Mouse (Mus musculus): ENCODE measurements around the gene Defb35. TPM values are rescaled to one million over a fixed set of nuclear protein-coding genes. Genes with fewer than 3 reads are reported as not detected.

Gene Defb35
- polyA plus RNA-seq, 1 experiment, result not detected

DNA sequence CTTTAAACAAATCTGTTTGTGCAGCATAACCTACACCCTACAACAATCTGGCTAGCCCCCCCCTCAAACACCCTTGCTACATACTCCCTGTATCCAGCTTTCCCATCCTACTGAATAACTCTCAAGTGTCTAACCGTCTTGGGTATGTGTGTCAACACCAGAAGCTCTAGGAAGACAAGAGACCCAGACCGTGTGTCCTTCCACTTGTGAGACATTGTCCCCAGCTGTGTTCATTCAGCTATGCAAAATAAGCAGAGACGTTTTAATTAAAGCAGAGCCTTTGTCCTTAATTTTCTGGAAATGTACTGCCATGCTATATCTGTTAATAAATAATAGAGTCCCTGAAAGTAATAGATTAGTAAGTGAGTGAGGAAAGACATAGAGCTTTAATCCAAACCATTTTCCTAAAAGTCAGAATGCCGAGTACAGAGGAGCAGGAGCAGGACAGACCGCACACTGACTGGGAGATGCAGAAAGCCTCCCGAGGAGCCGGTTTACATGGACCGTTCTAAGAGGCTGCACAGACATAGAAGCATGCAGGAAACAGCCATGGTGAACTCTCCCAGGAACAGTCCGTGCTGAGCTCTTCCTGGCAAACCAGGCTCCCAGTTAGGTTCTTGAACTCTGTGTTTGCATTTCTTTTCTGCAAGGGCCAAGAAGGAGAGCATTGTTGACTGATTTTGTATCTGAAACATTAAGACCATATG lies 9.3 kb downstream of the Defb35 start:
- Histone ChIP-seq H3K36me3 (ENCODE audit: control insufficient read depth, insufficient read depth, low read length) (no peaks in the 10 kb centered on the region), H3K27ac (ENCODE audit: insufficient read depth, low read depth, low read length) (no peak overlapping the region), H3K27me3 (ENCODE audit: control insufficient read depth, insufficient read depth, low read length) (no peaks in the 10 kb centered on the region), H3K4me1 (ENCODE audit: control insufficient read depth, insufficient read depth, insufficient read length, low read length) (no peaks in the 10 kb centered on the region), H3K4me3 (ENCODE audit: low read depth, low read length) (no peak overlapping the region)
- TF ChIP-seq CTCF (IDR thresholded peaks at IDR 0.05; ENCODE audit: extremely low read depth, insufficient read length, insufficient replicate concordance, low read depth, low read length), result no peak
- 58% methylated on average over 9 of the region's 9 CpGs for WGBS

DNA sequence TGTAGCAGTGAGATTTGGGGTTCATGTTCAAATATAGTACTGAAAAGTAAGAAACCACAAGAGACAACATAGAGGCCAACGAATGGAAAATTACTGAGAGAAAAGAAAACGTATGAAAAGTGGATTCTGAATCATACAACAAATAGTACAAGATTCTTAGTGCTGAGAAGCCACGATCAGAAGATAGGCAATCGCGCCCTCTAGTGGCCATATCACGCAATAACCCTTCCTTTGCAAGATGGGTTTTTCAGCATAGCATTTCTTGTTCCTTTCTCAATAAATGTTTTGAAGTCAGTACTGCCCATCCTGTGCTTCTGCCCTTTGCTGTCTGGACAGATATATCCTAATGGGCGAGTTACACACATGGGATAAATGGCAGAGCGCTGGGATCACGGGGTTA lies 17.2 kb downstream of the Defb35 start:
- no peak for TF ChIP-seq POLR2A (IDR thresholded peaks at IDR 0.05; ENCODE audit: low read depth, low read length)
- TF ChIP-seq CTCF (IDR thresholded peaks at IDR 0.05; ENCODE audit: extremely low read depth, insufficient read length, insufficient replicate concordance, low read depth, low read length), result no peak
- Histone ChIP-seq H3K4me1 (ENCODE audit: control insufficient read depth, insufficient read depth, insufficient read length, low read length) (no peaks in the 10 kb centered on the region), H3K36me3 (ENCODE audit: control insufficient read depth, insufficient read depth, low read length) (no peaks in the 10 kb centered on the region), H3K27ac (ENCODE audit: insufficient read depth, low read depth, low read length) (no peak overlapping the region), H3K27me3 (ENCODE audit: control insufficient read depth, insufficient read depth, low read length) (no peaks in the 10 kb centered on the region), H3K4me3 (ENCODE audit: low read depth, low read length) (no peak overlapping the region)
- 5% methylated on average over 9 of the region's 9 CpGs for WGBS

DNA sequence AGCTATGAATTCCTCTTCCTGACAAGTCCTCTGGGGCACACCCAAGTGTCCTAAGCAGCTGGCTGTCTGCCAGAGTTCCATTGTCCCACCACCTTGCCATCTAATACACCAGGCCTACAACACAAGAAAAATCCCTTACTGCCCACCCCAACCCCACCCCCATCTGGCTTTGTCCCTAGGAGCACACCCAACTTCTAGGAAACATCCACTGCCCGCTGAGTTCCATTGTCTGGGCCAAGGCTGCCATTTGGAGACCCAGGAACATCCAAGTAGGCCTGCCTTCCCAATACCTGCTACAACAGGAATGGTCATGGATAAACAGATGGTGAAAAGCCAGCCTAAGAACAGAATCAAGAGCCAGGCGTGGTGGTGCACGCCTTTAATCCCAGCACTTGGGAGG lies 18.2 kb downstream of the Defb35 start:
- 83% methylated on average over 3 of the region's 3 CpGs for WGBS
- Histone ChIP-seq H3K36me3 (ENCODE audit: control insufficient read depth, insufficient read depth, low read length) (no peaks in the 10 kb centered on the region), H3K27me3 (ENCODE audit: control insufficient read depth, insufficient read depth, low read length) (no peaks in the 10 kb centered on the region), H3K4me3 (ENCODE audit: low read depth, low read length) (no peak overlapping the region), H3K4me1 (ENCODE audit: control insufficient read depth, insufficient read depth, insufficient read length, low read length) (no peaks in the 10 kb centered on the region), H3K27ac (ENCODE audit: insufficient read depth, low read depth, low read length) (no peak overlapping the region)
- TF ChIP-seq POLR2A (IDR thresholded peaks at IDR 0.05; ENCODE audit: low read depth, low read length) (no peak), CTCF (IDR thresholded peaks at IDR 0.05; ENCODE audit: extremely low read depth, insufficient read length, insufficient replicate concordance, low read depth, low read length) (no peak)

DNA sequence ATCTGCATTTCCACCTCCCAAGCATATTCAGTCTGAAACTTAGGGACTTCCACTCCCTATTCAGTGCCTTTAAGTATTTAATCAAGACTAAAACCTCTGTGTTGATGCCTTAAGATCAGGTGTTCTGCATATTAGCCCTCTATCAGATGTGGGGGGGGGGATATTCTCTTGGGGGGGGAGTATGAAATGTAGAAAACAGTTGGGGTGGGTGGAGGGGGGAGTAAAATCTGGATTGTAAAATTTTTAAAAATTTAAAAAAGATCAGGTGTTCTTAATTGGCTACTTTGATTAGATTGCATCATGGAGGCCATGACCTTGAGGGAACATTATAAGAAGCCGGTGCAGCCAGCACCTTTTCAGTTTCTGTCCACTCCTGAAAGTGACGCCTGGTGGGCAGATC lies 20.3 kb downstream of the Defb35 start, which contains the start of gene Fam90a1a:
Fam90a1a (plus strand) TSS at position 301 of the 400 bp plus-strand sequence.
- 81% methylated on average over 2 of the region's 2 CpGs for WGBS

DNA sequence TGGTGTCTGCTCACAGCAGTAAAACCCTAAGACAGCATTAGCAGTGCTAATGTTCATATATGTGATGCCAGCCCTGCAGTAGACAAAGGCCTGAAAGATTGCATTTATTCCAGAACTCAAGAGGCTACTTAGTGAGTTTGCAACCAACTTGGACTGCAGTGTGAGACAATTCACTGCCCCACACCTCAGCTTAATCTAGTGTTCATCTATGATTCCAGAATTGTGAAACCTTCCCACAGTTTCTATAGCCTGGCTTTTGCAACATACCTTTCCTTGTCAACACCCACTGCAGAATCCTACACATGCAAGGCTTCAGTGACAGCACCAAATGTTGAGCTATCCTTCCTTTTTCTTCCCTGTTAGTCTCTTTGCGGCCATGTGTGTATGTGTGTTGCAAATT lies 28.5 kb downstream of the Defb35 start:
- H3K27ac ChIP-seq (ENCODE audit: insufficient read depth, low read depth, low read length), result no peak overlapping the region
- H3K27me3 ChIP-seq (ENCODE audit: control insufficient read depth, insufficient read depth, low read length), result no peaks in the 10 kb centered on the region
- no peaks in the 10 kb centered on the region for H3K36me3 ChIP-seq (ENCODE audit: control insufficient read depth, insufficient read depth, low read length)
- 93% methylated on average over 1 of the region's 1 CpGs for WGBS
- TF ChIP-seq POLR2A (IDR thresholded peaks at IDR 0.05; ENCODE audit: low read depth, low read length) (no peak), CTCF (IDR thresholded peaks at IDR 0.05; ENCODE audit: extremely low read depth, insufficient read length, insufficient replicate concordance, low read depth, low read length) (no peak)
- no peaks in the 10 kb centered on the region for H3K4me1 ChIP-seq (ENCODE audit: control insufficient read depth, insufficient read depth, insufficient read length, low read length)
- no peak overlapping the region for H3K4me3 ChIP-seq (ENCODE audit: low read depth, low read length)

More for the DNA sequence above, 20.3 kb downstream of the Defb35 start, which contains the start of gene Fam90a1a:
- H3K36me3 ChIP-seq (ENCODE audit: control insufficient read depth, insufficient read depth, low read length), result no peaks in the 10 kb centered on the region
- no peaks in the 10 kb centered on the region for H3K4me1 ChIP-seq (ENCODE audit: control insufficient read depth, insufficient read depth, insufficient read length, low read length)
- no peak within 1 kb of the TSS for H3K4me3 ChIP-seq (ENCODE audit: low read depth, low read length)
- no peak for TF ChIP-seq POLR2A (IDR thresholded peaks at IDR 0.05; ENCODE audit: low read depth, low read length)
- TF ChIP-seq CTCF (IDR thresholded peaks at IDR 0.05; ENCODE audit: extremely low read depth, insufficient read length, insufficient replicate concordance, low read depth, low read length), result no peak
- no peak within 1 kb of the TSS for H3K27ac ChIP-seq (ENCODE audit: insufficient read depth, low read depth, low read length)
- H3K27me3 ChIP-seq (ENCODE audit: control insufficient read depth, insufficient read depth, low read length), result no peaks in the 10 kb centered on the region

DNA sequence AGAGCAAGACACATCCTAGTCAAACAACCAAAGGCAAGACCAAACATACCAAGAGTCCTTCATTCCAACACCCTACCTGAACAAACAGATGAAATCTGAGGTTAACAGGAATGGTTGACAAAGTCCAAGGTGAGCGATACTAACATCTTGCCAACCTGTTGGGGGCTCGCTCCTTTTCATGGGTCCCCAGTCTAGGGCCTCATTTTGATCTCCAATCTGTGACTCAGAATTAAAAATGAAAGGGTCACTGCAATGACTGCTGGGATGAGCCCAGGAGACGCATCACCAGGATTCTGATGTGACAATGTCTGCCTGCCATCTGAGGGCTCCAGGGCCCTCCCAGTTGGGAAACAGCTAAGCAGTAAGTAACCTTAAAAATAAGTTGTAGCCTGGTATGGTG lies 31.3 kb downstream of the Defb35 start, which contains the start of gene Ccdc70:
Ccdc70 (plus strand) TSS at position 301 of the 400 bp plus-strand sequence.
- no peak within 1 kb of the TSS for H3K4me3 ChIP-seq (ENCODE audit: low read depth, low read length)
- H3K36me3 ChIP-seq (ENCODE audit: control insufficient read depth, insufficient read depth, low read length), result no peaks in the 10 kb centered on the region
- H3K27ac ChIP-seq (ENCODE audit: insufficient read depth, low read depth, low read length), result no peak within 1 kb of the TSS
- TF ChIP-seq CTCF (IDR thresholded peaks at IDR 0.05; ENCODE audit: extremely low read depth, insufficient read length, insufficient replicate concordance, low read depth, low read length), result no peak
- no peak for TF ChIP-seq POLR2A (IDR thresholded peaks at IDR 0.05; ENCODE audit: low read depth, low read length)
- WGBS, result 59% methylated on average over 3 of the region's 3 CpGs
- H3K4me1 ChIP-seq (ENCODE audit: control insufficient read depth, insufficient read depth, insufficient read length, low read length), result no peaks in the 10 kb centered on the region
- H3K27me3 ChIP-seq (ENCODE audit: control insufficient read depth, insufficient read depth, low read length), result no peaks in the 10 kb centered on the region

DNA sequence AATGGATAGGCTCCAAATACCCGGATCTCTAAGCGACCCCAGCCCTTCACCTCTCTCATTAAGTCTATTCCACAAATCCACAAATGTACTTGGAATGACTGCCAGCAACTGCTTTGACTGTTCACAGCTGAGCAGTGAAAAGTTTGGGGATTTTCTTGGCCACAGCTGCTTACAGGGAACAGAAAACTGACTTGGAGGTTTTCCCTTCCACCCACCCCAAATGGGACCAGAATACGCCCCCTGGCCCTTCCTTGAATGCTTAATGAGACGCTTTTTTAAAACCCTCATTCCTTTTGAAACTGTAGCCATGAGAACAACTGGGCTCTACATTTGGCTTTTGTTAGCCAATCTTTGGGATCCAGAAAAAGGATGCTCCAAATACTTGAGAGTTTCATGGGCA lies 40.0 kb downstream of the Defb35 start:
- Histone ChIP-seq H3K27me3 (ENCODE audit: control insufficient read depth, insufficient read depth, low read length) (no peaks in the 10 kb centered on the region), H3K27ac (ENCODE audit: insufficient read depth, low read depth, low read length) (no peak overlapping the region), H3K4me3 (ENCODE audit: low read depth, low read length) (no peak overlapping the region), H3K4me1 (ENCODE audit: control insufficient read depth, insufficient read depth, insufficient read length, low read length) (no peaks in the 10 kb centered on the region), H3K36me3 (ENCODE audit: control insufficient read depth, insufficient read depth, low read length) (no peaks in the 10 kb centered on the region)
- TF ChIP-seq POLR2A (IDR thresholded peaks at IDR 0.05; ENCODE audit: low read depth, low read length) (no peak), CTCF (IDR thresholded peaks at IDR 0.05; ENCODE audit: extremely low read depth, insufficient read length, insufficient replicate concordance, low read depth, low read length) (no peak)
- 73% methylated on average over 4 of the region's 4 CpGs for WGBS

Data from small intestine, adult 2 months (tissue).